Mouse (Mus musculus) bone marrow, adult 2 months (tissue): ENCODE results near the gene Kcnmb3.

Source experiments
- CTCF ChIP-seq: fragments of 200-500 bp; IDR thresholded peaks from 2 replicates; pipeline ENCODE4 v1.5.1; 2011; ENCODE audit warnings: low read length, control low read depth; ENCODE audit not compliant: control insufficient read depth, insufficient read depth
- POLR2A ChIP-seq: fragments of 200-500 bp; IDR thresholded peaks from 2 replicates; pipeline ENCODE4 v1.6.1; 2011; ENCODE audit warnings: low read depth, mild to moderate bottlenecking, control low read depth, low read length, borderline replicate concordance; ENCODE audit not compliant: control insufficient read depth

GRCm38 (mm10) chr3:32505841-32506240, 13.8 kb upstream of the Kcnmb3 start:
- no peak for TF ChIP-seq CTCF
- no peak for TF ChIP-seq POLR2A
